Mouse (Mus musculus): ENCODE measurements around the gene Jpt2. TPM values are rescaled to one million over a fixed set of nuclear protein-coding genes. Genes with fewer than 3 reads are reported as not detected.
A peak's percentile ranks its signal among the peaks of the same experiment; 100 is the strongest.

Gene Jpt2
- polyA plus RNA-seq, 1 experiment from 2014 or later = 150 TPM

DNA sequence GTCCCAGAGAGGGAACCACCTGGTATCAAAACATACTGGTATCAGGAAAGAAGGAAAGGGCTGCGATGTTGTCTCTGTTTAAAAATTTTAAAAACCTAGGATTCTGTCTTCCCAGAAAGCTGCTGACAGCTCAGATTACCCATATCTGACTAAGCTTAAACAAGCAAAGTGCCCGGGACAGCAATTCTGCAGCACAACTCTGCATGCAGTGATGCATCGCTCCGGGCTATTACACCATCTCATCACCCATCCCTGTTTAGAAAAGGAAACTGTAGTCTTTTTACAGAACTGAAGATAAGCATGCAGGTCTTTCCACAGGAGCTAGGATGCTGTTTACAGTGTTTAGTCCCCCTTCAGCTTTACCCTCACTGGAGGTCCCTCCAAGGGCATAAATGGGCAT is 25.6 kb downstream of the Jpt2 start:
- no peaks in the 10 kb centered on the region for H3K27me3 ChIP-seq (ENCODE audit: control insufficient read depth, insufficient read depth, low read length)
- no peaks in the 10 kb centered on the region for H3K36me3 ChIP-seq (ENCODE audit: control insufficient read depth, insufficient read depth, low read length)
- peak overlapping the region; percentile 65; the same call in 1 of the 2 replicates for H3K4me3 ChIP-seq (ENCODE audit: low read depth, low read length)
- WGBS = 72% methylated on average over 4 of the region's 4 CpGs
- H3K4me1 ChIP-seq (ENCODE audit: control insufficient read depth, insufficient read depth, low read length) = peaks cover 15% of the 10 kb centered on the region
- no peak for ATAC-seq (ENCODE audit: insufficient number of reproducible peaks, insufficient read depth, low FRiP score, low read depth)
- H3K9ac ChIP-seq (replicated peaks; ENCODE audit: low read depth, low read length) = 0 out of 2 replicates have a peak overlapping the region, but pooled peaks have one; percentile 54
- peak overlapping the region; percentile 58 for H3K4me2 ChIP-seq (replicated peaks; ENCODE audit: low read depth, low read length)
- no peaks in the 10 kb centered on the region for H3K9me3 ChIP-seq (ENCODE audit: control insufficient read depth, low read depth, low read length)
- H3K27ac ChIP-seq (ENCODE audit: low read length) = no peak overlapping the region

DNA sequence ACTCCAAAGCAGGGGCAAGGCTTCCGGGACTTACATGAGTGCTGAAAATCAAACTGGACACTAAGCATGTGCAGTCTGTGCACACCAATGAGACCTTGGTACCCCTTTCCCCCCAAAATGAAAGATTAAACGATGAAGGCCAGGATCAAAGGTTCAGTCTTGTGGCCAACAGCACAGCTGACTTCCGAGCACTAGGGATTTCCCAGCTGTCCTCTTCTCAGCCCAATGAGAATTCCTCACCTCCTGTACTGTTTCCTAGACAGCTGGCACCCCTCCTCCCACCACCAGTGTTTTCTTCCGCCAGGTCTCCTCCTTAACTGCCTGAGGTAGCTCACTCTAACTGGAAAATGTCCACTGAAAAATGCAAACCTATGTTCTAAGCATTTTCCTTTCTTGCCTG is 27.3 kb downstream of the Jpt2 start:
- 78% methylated on average over 4 of the region's 4 CpGs for WGBS

DNA sequence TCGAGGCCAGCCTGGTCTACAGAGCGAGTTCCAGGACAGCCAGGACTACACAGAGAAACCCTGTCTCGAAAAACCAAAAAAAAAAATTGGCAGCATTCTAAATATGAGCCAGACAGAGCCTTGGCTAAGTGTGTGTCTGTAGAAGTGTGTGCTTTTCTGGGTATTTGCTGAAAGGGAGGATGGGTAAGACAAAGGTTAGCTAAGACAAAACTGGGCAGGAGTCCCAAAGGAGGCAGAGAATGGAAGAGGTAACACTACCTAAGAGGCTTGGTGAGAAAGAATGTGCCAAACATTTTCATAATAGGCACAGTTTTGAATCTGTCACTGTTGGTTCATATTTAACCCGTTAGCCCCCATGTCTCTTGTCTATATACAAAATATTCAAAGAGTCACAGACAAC is 28.1 kb downstream of the Jpt2 start:
- peaks cover 15% of the 10 kb centered on the region for H3K4me1 ChIP-seq (ENCODE audit: control insufficient read depth, insufficient read depth, low read length)
- 96% methylated on average over 4 of the region's 4 CpGs for WGBS
- H3K36me3 ChIP-seq (ENCODE audit: control insufficient read depth, insufficient read depth, low read length) = peaks cover 4% of the 10 kb centered on the region; the same call in 1 of the 2 replicates
- H3K4me3 ChIP-seq (ENCODE audit: low read depth, low read length) = no peak overlapping the region
- no peaks in the 10 kb centered on the region for H3K9me3 ChIP-seq (ENCODE audit: control insufficient read depth, low read depth, low read length)
- no peak overlapping the region for H3K4me2 ChIP-seq (replicated peaks; ENCODE audit: low read depth, low read length)
- H3K27ac ChIP-seq (ENCODE audit: low read length) = no peak overlapping the region
- no peaks in the 10 kb centered on the region for H3K27me3 ChIP-seq (ENCODE audit: control insufficient read depth, insufficient read depth, low read length)
- ATAC-seq (ENCODE audit: insufficient number of reproducible peaks, insufficient read depth, low FRiP score, low read depth) = no peak
- H3K9ac ChIP-seq (replicated peaks; ENCODE audit: low read depth, low read length) = no peak overlapping the region

More for the DNA sequence above, 27.3 kb downstream of the Jpt2 start:
- ATAC-seq (ENCODE audit: insufficient number of reproducible peaks, insufficient read depth, low FRiP score, low read depth) = no peak
- no peak overlapping the region for H3K27ac ChIP-seq (ENCODE audit: low read length)
- no peak overlapping the region for H3K4me2 ChIP-seq (replicated peaks; ENCODE audit: low read depth, low read length)
- no peaks in the 10 kb centered on the region for H3K9me3 ChIP-seq (ENCODE audit: control insufficient read depth, low read depth, low read length)
- H3K27me3 ChIP-seq (ENCODE audit: control insufficient read depth, insufficient read depth, low read length) = no peaks in the 10 kb centered on the region
- peaks cover 15% of the 10 kb centered on the region for H3K4me1 ChIP-seq (ENCODE audit: control insufficient read depth, insufficient read depth, low read length)
- H3K36me3 ChIP-seq (ENCODE audit: control insufficient read depth, insufficient read depth, low read length) = no peaks in the 10 kb centered on the region
- no peak overlapping the region for H3K4me3 ChIP-seq (ENCODE audit: low read depth, low read length)
- no peak overlapping the region for H3K9ac ChIP-seq (replicated peaks; ENCODE audit: low read depth, low read length)

DNA sequence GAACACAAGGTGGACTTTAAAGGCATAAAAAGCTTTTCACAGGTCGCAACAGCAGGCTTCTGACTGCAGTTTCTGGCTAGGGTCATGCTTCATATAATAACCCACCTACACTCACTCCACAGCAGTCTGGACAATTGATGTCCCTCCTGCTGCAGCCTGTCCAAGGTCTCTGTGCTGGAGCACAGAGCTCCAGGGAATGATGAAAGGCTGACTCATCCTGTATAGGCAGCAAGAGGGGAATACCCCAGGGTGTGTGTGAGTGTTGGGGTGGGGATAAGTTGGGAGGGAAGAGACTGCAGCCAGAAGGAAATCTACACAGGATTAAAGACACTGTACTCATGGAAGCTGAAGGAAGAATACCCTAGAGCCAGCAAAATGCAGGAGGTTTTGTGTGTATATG is 31.0 kb downstream of the Jpt2 start:
- WGBS = 90% methylated on average over 1 of the region's 1 CpGs
- ATAC-seq (ENCODE audit: insufficient number of reproducible peaks, insufficient read depth, low FRiP score, low read depth) = no peak

DNA sequence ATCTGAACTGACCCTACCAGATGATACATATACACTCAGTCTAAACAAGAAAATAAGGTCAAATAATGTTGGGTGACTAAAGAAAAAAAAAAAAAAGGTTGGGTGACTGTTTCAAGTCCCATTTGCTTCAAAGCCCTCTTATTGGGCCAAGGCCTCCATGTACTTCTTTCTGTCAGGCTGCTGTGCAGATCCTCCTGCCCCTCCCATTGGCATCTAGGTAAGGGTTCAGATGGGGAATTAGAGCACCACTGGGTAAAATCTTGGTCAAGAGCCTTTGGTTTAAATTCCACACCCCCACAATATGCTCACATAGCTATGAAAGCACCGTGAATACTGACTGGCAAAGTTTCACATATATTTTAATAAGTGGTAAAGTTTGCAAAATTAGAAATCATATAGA is 37.2 kb downstream of the Jpt2 start:
- no peaks in the 10 kb centered on the region for H3K27me3 ChIP-seq (ENCODE audit: control insufficient read depth, insufficient read depth, low read length)
- no peak overlapping the region for H3K4me3 ChIP-seq (ENCODE audit: low read depth, low read length)
- H3K4me2 ChIP-seq (replicated peaks; ENCODE audit: low read depth, low read length) = no peak overlapping the region
- H3K36me3 ChIP-seq (ENCODE audit: control insufficient read depth, insufficient read depth, low read length) = peaks cover 86% of the 10 kb centered on the region
- H3K9me3 ChIP-seq (ENCODE audit: control insufficient read depth, low read depth, low read length) = no peaks in the 10 kb centered on the region
- no peaks in the 10 kb centered on the region for H3K4me1 ChIP-seq (ENCODE audit: control insufficient read depth, insufficient read depth, low read length)
- no peak overlapping the region for H3K27ac ChIP-seq (ENCODE audit: low read length)
- no peak for ATAC-seq (ENCODE audit: insufficient number of reproducible peaks, insufficient read depth, low FRiP score, low read depth)
- WGBS = 100% methylated on average over 1 of the region's 1 CpGs
- no peak overlapping the region for H3K9ac ChIP-seq (replicated peaks; ENCODE audit: low read depth, low read length)

More for the DNA sequence above, 31.0 kb downstream of the Jpt2 start:
- Histone ChIP-seq H3K4me1 (ENCODE audit: control insufficient read depth, insufficient read depth, low read length) (peaks cover under 1% of the 10 kb centered on the region; the same call in 1 of the 2 replicates), H3K4me2 (replicated peaks; ENCODE audit: low read depth, low read length) (no peak overlapping the region), H3K9ac (replicated peaks; ENCODE audit: low read depth, low read length) (no peak overlapping the region), H3K4me3 (ENCODE audit: low read depth, low read length) (no peak overlapping the region), H3K27me3 (ENCODE audit: control insufficient read depth, insufficient read depth, low read length) (no peaks in the 10 kb centered on the region), H3K36me3 (ENCODE audit: control insufficient read depth, insufficient read depth, low read length) (peaks cover 27% of the 10 kb centered on the region), H3K9me3 (ENCODE audit: control insufficient read depth, low read depth, low read length) (no peaks in the 10 kb centered on the region), H3K27ac (ENCODE audit: low read length) (no peak overlapping the region)

DNA sequence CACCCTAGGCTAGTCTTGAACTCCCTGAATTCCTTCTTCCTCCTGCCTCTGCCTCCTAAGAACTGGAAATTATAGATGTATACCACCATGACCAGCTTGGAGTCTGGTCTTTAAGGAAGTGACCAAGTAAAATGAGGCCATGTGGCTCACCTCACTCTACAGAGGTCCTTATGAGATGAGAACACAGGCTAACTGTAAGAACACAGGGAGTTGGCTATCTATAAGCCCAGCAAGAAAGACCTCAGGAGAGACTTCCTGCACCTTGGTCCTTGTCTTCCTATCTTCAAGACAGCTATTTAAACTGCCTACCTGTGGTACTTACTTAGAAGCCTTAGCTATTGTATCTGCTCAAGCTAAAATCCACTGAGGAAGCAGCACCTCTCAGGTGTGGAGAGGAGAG is 46.5 kb downstream of the Jpt2 start:
- Histone ChIP-seq H3K27me3 (ENCODE audit: control insufficient read depth, insufficient read depth, low read length) (no peaks in the 10 kb centered on the region), H3K9ac (replicated peaks; ENCODE audit: low read depth, low read length) (no peak overlapping the region), H3K4me2 (replicated peaks; ENCODE audit: low read depth, low read length) (no peak overlapping the region), H3K36me3 (ENCODE audit: control insufficient read depth, insufficient read depth, low read length) (peaks cover 83% of the 10 kb centered on the region), H3K4me1 (ENCODE audit: control insufficient read depth, insufficient read depth, low read length) (no peaks in the 10 kb centered on the region), H3K9me3 (ENCODE audit: control insufficient read depth, low read depth, low read length) (no peaks in the 10 kb centered on the region), H3K27ac (ENCODE audit: low read length) (no peak overlapping the region), H3K4me3 (ENCODE audit: low read depth, low read length) (no peak overlapping the region)
- no peak for ATAC-seq (ENCODE audit: insufficient number of reproducible peaks, insufficient read depth, low FRiP score, low read depth)

DNA sequence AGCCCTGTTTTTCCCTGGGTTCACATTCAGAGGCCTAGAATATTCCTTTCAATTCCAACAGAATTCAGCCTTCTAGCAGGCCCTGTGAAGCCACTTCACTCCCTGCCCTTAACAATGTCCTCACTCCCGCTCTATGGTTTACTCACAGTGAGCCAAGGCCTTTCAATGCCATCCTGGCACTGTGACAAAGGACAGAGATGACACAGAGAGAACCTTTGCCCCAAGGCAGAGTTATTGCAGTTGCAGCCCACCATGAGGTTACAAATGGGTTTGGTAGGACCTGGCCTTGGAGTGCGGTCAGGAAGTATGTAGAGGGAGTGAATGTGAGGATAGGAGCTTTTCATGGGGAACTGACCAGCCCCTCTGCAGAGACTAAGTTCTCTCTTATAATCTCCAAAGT is 52.9 kb downstream of the Jpt2 start:
- Histone ChIP-seq H3K4me1 (ENCODE audit: control insufficient read depth, insufficient read depth, low read length) (no peaks in the 10 kb centered on the region), H3K9me3 (ENCODE audit: control insufficient read depth, low read depth, low read length) (no peaks in the 10 kb centered on the region), H3K9ac (replicated peaks; ENCODE audit: low read depth, low read length) (no peak overlapping the region), H3K27me3 (ENCODE audit: control insufficient read depth, insufficient read depth, low read length) (no peaks in the 10 kb centered on the region), H3K4me3 (ENCODE audit: low read depth, low read length) (no peak overlapping the region), H3K36me3 (ENCODE audit: control insufficient read depth, insufficient read depth, low read length) (peaks cover 88% of the 10 kb centered on the region), H3K4me2 (replicated peaks; ENCODE audit: low read depth, low read length) (no peak overlapping the region), H3K27ac (ENCODE audit: low read length) (no peak overlapping the region)
- WGBS = 93% methylated on average over 2 of the region's 2 CpGs
- no peak for ATAC-seq (ENCODE audit: insufficient number of reproducible peaks, insufficient read depth, low FRiP score, low read depth)

DNA sequence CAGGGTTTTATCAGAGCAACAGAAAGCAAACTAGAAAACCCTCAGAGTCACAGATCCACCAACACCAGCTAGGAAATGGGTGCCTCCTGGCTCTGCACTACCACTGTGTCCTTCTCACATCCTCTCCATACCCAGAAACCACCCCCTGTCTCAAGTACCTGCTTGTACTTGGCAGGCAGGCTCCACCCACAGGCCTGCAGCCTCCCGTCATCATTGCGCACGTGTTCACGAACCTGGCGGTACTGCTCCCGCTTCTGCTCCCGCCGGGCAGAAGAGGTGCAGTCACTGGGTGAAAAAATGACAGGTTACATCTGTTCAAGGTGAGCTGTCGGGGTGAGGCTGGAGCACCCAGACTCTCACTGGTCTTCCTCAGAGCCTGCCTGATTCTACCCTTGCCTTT is 56.7 kb downstream of the Jpt2 start:
- no peaks in the 10 kb centered on the region for H3K9me3 ChIP-seq (ENCODE audit: control insufficient read depth, low read depth, low read length)
- no peaks in the 10 kb centered on the region for H3K27me3 ChIP-seq (ENCODE audit: control insufficient read depth, insufficient read depth, low read length)
- no peaks in the 10 kb centered on the region for H3K4me1 ChIP-seq (ENCODE audit: control insufficient read depth, insufficient read depth, low read length)
- ATAC-seq (ENCODE audit: insufficient number of reproducible peaks, insufficient read depth, low FRiP score, low read depth) = no peak
- WGBS = 83% methylated on average over 9 of the region's 9 CpGs
- H3K36me3 ChIP-seq (ENCODE audit: control insufficient read depth, insufficient read depth, low read length) = peaks cover 96% of the 10 kb centered on the region
- no peak overlapping the region for H3K9ac ChIP-seq (replicated peaks; ENCODE audit: low read depth, low read length)
- no peak overlapping the region for H3K4me3 ChIP-seq (ENCODE audit: low read depth, low read length)
- H3K27ac ChIP-seq (ENCODE audit: low read length) = no peak overlapping the region
- H3K4me2 ChIP-seq (replicated peaks; ENCODE audit: low read depth, low read length) = no peak overlapping the region

DNA sequence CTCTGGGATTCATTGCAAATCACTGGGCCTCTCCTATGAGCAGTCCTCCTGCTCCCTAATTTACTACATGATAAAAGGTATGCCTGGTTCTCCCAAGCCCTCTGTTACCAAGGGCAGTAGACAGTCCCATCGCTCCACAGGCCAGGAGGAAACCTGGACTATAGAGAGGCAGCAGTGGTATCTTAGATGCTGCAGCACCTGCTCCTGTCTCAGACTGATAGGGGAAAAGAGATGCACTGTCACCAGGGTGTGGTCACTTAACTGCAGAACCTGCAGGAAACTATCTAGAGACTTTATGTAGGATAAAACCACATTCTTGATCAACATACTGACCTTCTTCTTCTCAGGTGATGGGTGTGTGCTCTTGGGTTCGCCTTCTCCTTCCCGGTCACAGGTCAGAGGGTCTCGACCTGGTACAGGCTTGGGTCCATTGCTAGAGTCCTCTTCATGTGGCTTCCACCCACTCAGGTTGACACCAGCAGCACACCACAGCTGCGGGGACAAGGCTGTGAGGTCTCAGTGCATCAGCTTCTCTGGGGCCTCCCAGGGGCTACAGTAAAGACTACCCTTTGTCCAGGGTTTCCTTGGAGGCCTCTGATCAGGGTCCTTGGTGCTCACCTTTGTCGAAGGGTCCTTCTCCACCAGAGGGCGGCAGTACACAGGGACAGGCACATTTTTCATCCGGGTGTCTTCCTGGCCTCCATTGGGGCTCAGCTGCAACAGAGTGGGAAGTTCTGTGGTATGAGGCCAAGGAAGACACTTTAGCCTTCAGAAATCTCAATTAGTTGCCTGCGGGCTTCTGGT is 57.6 kb downstream of the Jpt2 start:
- no peaks in the 10 kb centered on the region for H3K27me3 ChIP-seq (ENCODE audit: control insufficient read depth, insufficient read depth, low read length)
- H3K9me3 ChIP-seq (ENCODE audit: control insufficient read depth, low read depth, low read length) = no peaks in the 10 kb centered on the region
- peak; percentile 56; the same call in 1 of the 2 replicates for ATAC-seq (ENCODE audit: insufficient number of reproducible peaks, insufficient read depth, low FRiP score, low read depth)
- no peaks in the 10 kb centered on the region for H3K4me1 ChIP-seq (ENCODE audit: control insufficient read depth, insufficient read depth, low read length)
- no peak overlapping the region for H3K4me3 ChIP-seq (ENCODE audit: low read depth, low read length)
- no peak overlapping the region for H3K9ac ChIP-seq (replicated peaks; ENCODE audit: low read depth, low read length)
- 67% methylated on average over 9 of the region's 9 CpGs for WGBS
- H3K36me3 ChIP-seq (ENCODE audit: control insufficient read depth, insufficient read depth, low read length) = peaks cover 97% of the 10 kb centered on the region
- H3K27ac ChIP-seq (ENCODE audit: low read length) = no peak overlapping the region
- no peak overlapping the region for H3K4me2 ChIP-seq (replicated peaks; ENCODE audit: low read depth, low read length)

Measured in stomach, embryonic 14.5 days (tissue).